Mouse (Mus musculus) cerebellum, adult 2 months (tissue): ENCODE measurements around the gene Tulp1. TPM values are rescaled to one million over a fixed set of nuclear protein-coding genes. Genes with fewer than 3 reads are reported as not detected.
"Not testable (repeated sequence)": the region's sequence is repeated elsewhere in the genome, so short reads cannot be mapped to it uniquely, and the experiment has no call there.

ENCODE experiments used
- DNase-seq, 2 experiments: peaks; one replicate each; pipeline ENCODE4 v3.0.0; 2021
- H3K27ac ChIP-seq: fragments of 200-500 bp; 2 replicates; pipeline ENCODE4 v1.5.1; 2012; ENCODE audit warnings: low read length, control low read depth, inconsistent platforms; ENCODE audit not compliant: insufficient read depth
- H3K27me3 ChIP-seq: fragments of 200-500 bp; 2 replicates; pipeline ENCODE4 v1.6.1; 2012; ENCODE audit warnings: inconsistent platforms, mild to moderate bottlenecking, low read length, moderate library complexity; ENCODE audit not compliant: control insufficient read depth, insufficient read depth
- H3K4me1 ChIP-seq: fragments of 200-500 bp; 2 replicates; pipeline ENCODE4 v1.6.1; 2011; ENCODE audit warnings: low read length; ENCODE audit not compliant: control insufficient read depth, insufficient read depth
- H3K4me3 ChIP-seq: fragments of 200-500 bp; replicated peaks from 2 replicates; pipeline ENCODE3; 2011; ENCODE audit warnings: mild to moderate bottlenecking, low read depth, low read length, control low read depth; ENCODE audit not compliant: insufficient read depth
- CTCF ChIP-seq: fragments of 200-500 bp; IDR thresholded peaks from 2 replicates; pipeline ENCODE4 v1.5.1; 2011; ENCODE audit warnings: low read depth, mild to moderate bottlenecking, control low read depth, low read length, moderate library complexity, borderline replicate concordance; ENCODE audit not compliant: insufficient read depth
- POLR2A ChIP-seq: fragments of 200-500 bp; IDR thresholded peaks from 2 replicates; pipeline ENCODE4 v1.6.1; 2011; ENCODE audit warnings: low read length, control low read depth, borderline replicate concordance; ENCODE audit not compliant: insufficient read depth
- WGBS: fragments of 180-500 bp; shearing (Covaris S2); methylation state at CpG from one replicate; pipeline ENCODE4 v1.1.7; 2018; 5-methylcytosine and 5-hydroxymethylcytosine counted together
- polyA plus RNA-seq: library from polyadenylated mRNA; depleted of rRNA; stranded (reverse); fragments of >200 nt; gene quantifications from 2 replicates; pipeline ENCODE4 v1.2.3, GENCODE M21; 2012

The Tulp1 gene
- polyA plus RNA-seq, 1 experiment, result not detected

DNA sequence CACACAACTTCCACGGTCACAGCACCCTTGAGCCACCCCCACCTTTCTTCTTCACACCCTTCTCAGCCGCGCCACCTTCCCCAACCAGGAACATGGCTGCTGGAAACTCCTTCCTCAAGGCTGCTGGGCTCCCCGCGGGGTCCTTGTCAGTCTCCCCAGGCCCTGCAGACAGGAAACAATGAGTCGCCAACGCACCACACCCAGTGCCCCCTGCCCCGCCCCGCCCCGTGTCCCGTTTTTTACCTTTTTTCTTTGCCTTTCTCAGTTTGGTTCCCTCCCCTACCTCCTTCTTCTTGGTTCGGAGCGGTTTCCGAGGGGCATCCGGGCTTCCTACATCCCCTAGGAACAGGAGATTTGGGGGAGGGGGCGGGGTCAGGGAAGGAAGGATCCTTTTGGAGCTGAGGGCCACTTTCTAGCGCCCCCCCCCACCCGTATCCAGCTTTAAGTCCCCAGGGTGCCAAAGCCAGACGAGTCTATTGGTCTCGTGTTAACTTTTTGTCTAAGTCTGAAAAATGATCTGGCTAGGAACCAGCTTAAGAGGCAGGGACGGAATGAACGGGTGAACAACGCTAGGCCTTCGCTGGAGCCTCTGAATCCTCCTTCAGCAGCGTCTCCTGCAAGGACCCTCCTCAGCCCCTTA lies 2.2 kb downstream of the Tulp1 start:
- peaks cover 5% of the 10 kb centered on the region; the same call in 1 of the 2 replicates for H3K27me3 ChIP-seq
- H3K4me3 ChIP-seq, result no peak overlapping the region
- TF ChIP-seq CTCF, result no peak
- TF ChIP-seq POLR2A, result no peak
- 5% methylated on average over 25 of the region's 25 CpGs for WGBS
- H3K4me1 ChIP-seq, result no peaks in the 10 kb centered on the region
- no peak overlapping the region for H3K27ac ChIP-seq
- DNase-seq, result no peak

DNA sequence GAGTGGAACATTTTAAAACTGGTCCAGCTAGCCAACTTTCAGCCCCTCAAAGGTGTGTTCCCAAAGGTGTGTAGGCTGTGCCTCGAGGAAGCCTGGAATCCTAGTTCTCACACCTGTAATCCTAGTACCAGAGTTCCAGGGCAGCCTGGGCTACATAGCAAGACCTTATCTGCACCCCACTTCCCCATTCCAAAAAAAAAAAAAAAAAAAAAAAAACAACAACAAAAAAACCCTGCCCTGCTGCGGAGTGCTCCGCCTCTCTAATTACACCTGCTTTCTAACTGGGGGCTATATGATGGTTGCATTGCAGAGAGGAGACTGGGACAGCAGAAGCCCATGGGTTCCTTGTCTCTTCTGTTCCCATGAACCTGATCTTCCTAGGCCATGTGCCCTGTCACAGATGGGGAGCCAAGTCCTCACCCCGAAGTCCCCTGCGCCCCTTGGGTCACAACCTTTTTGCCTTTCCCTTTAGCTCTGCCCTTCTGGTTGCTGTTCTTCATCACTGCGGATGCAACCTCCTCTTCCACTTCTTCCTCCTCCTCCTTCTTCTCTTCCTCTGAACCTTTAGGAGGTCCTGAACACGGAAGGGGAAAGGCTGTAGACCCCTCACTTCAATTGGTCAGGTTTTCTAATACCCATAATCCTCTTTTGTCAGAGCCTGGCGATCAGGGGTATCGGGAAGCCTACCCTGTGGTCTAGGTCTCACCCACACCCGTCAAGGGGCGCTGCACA lies 2.9 kb downstream of the Tulp1 start:
- 38% methylated on average over 11 of the region's 11 CpGs for WGBS
- Histone ChIP-seq H3K27me3 (peaks cover 5% of the 10 kb centered on the region; the same call in 1 of the 2 replicates), H3K4me3 (no peak overlapping the region)

DNA sequence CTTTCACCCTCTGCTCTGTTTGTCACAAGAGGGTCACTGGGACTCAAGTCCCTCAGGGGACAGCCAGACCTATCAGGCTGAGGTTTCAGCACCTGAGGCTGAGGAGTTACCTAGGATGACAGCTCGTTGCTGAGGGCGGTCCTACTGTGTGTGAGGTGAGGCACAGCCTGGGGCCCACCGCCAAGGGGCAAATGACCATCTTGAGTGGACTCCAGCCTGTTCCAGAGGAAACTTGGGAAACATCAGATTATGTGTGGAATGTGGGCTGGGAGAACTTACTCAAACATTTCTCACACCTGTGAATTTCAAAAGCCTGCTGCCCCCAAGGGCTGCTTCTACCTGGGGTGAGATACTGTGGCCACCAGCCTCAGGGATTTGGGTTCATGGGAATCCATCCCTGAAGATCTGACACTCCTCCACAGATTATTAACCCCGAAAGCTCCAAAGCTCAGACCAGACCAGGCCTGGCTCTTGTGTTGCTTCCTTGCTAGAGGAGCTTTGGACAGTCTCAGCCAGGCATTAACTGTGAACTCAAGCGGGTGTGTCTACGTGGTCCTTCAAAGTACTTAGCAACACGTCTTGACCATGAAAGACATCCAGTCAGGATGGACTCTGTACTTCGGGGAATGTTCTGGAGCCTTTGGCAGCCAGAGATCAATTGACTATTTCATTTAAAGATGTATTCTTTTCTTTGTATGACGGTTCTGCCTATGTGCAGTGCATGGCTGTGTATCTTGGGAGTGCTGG lies 4.3 kb downstream of the Tulp1 start:
- TF ChIP-seq POLR2A (no peak), CTCF (no peak)
- no peak for DNase-seq
- Histone ChIP-seq H3K27me3 (peaks cover 5% of the 10 kb centered on the region; the same call in 1 of the 2 replicates), H3K27ac (no peak overlapping the region), H3K4me1 (no peaks in the 10 kb centered on the region), H3K4me3 (no peak overlapping the region)
- WGBS, result 78% methylated on average over 9 of the region's 9 CpGs

More for the DNA sequence above, 2.9 kb downstream of the Tulp1 start:
- TF ChIP-seq POLR2A, result no peak
- TF ChIP-seq CTCF, result no peak
- Histone ChIP-seq H3K27ac (no peak overlapping the region), H3K4me1 (no peaks in the 10 kb centered on the region)
- DNase-seq, result no peak

DNA sequence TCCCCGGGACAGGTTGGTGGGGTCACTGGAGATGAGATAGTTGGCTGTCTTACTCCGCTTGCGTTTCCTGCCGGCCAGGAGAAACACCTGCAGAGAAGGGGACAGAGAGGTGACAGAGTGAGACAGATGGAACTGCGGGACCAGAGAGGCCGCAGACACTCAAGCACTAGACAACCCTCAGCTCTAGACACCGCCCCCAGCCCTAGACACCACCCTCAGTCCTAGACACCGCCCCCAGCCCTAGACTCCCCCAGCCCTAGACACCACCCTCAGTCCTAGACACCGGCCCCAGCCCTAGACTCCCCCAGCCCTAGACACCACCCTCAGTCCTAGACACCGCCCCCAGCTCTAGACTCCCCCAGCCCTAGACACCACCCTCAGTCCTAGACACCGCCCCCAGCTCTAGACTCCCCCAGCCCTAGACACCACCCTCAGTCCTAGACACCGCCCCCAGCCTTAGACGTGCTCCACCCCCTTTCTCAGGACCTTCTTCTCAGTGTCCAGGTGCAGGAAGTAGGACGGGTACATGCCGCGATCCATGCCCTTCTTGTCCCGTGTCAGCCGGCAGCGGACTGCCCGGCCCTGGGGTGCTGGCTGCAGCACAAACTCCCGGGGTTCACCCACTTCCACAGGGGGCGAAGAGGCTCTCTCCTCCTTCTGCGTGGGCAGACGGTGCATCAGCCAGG lies 6.3 kb downstream of the Tulp1 start:
- DNase-seq, H3K27ac ChIP-seq, H3K4me1 ChIP-seq, H3K27me3 ChIP-seq, H3K4me3 ChIP-seq: not testable (repeated sequence)
- 16% methylated on average over 24 of the region's 24 CpGs for WGBS

DNA sequence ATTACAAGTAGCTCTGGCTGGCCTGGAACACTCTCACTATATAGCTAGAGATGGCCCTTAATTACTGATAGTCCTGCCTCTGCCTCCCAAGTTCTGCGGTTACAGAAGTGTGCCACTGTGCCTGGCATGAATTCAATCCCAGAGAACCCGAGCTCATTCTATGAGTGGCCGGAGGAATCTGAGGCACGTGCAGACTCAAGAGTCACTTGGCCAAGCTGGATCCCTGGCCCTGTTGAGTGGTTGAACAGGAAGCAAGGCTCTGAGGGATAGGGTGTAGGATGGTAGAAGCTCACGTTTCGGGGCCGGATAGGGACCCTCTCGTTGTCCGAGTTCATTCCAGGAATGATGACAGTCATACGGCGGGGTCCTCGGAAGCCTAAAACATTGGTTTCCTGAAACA lies 9.2 kb downstream of the Tulp1 start:
- H3K4me1 ChIP-seq, result no peaks in the 10 kb centered on the region
- no peak overlapping the region for H3K27ac ChIP-seq
- no peak for DNase-seq
- 79% methylated on average over 12 of the region's 12 CpGs for WGBS
- H3K4me3 ChIP-seq, result no peak overlapping the region
- no peak for TF ChIP-seq CTCF
- no peak for TF ChIP-seq POLR2A
- peaks cover 2% of the 10 kb centered on the region; the same call in 1 of the 2 replicates for H3K27me3 ChIP-seq

DNA sequence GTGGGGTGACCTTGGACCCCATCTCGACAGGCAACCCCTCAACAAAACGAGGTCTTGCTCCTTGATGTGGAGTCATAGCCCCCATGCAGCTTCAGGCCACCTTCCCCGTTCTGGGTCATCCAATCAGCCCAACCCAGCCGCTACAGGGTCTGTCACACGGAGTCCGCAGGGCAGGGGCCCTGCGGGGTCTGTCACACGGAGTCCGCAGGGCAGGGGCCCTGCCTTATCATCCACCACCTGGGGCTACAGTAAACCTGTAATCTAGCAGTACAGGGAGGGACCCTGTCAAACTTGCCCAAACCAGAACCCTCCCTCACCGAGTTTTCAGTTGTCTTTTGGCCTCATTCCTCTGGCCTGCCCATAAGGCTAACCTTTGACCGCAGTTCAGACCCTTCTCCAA lies 13.0 kb downstream of the Tulp1 start:
- Histone ChIP-seq H3K27me3 (peaks cover 7% of the 10 kb centered on the region; the same call in 1 of the 2 replicates), H3K4me1 (no peaks in the 10 kb centered on the region), H3K4me3 (no peak overlapping the region), H3K27ac (no peak overlapping the region)
- WGBS, result 35% methylated on average over 11 of the region's 11 CpGs
- no peak for DNase-seq
- TF ChIP-seq POLR2A, result no peak

DNA sequence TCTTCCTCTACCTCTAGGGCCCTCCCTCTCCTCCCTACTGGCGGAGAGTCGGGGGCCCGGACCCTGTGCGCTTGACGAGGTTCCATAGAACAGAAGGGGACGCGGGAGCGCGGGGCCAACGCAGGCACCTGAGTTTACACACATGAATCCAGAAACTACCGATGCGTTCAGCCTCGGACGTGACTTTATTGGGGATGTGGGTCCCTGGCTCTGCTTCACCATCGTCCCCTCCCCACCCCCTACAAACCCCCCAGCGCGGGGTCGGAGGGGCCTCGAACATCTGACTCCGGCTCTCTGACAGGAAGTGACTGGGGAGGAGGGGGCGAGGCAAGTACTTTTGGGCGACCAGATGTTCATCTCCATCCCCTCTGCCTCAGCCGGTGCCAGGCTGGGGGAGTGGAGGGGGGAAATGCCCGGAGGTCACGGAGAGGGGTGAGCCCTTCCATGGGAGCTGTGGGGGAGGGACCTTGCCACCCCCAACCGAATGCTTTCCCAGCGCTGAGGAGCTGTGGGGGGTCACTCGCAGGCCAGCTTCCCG lies 13.6 kb downstream of the Tulp1 start:
- Histone ChIP-seq H3K27ac (no peak overlapping the region), H3K27me3 (peaks cover 7% of the 10 kb centered on the region; the same call in 1 of the 2 replicates), H3K4me1 (no peaks in the 10 kb centered on the region), H3K4me3 (peak overlapping the region; percentile 41)
- 3% methylated on average over 29 of the region's 29 CpGs for WGBS
- TF ChIP-seq POLR2A (no peak), CTCF (no peak)
- DNase-seq, result no peak
